Mouse (Mus musculus) intestine, embryonic 16.5 days (tissue): ENCODE data around the gene Gfy. TPM values are rescaled to one million over a fixed set of nuclear protein-coding genes. Genes with fewer than 3 reads are reported as not detected.

Experiments
- ATAC-seq: fragments of 200-750 bp; cut with Nextera tagmentation; 2 replicates; pipeline ENCODE4 v1.8.0; 2017; ENCODE audit warnings: moderate TSS enrichment, moderate library complexity
- H3K27ac ChIP-seq: fragments of 300-500 bp; sonication (generic); 2 replicates; pipeline ENCODE4 v1.5.1; 2014; ENCODE audit warnings: mild to moderate bottlenecking, low read length
- H3K27me3 ChIP-seq: fragments of 300-500 bp; sonication (generic); replicated peaks from 2 replicates; pipeline ENCODE4 v1.6.1; 2014; ENCODE audit warnings: low read length, control low read depth, mixed read lengths; ENCODE audit not compliant: control insufficient read depth, insufficient read depth
- H3K36me3 ChIP-seq: fragments of 300-500 bp; sonication (generic); 2 replicates; pipeline ENCODE4 v1.6.1; 2014; ENCODE audit warnings: low read length, control low read depth; ENCODE audit not compliant: control insufficient read depth, insufficient read depth
- H3K4me1 ChIP-seq: fragments of 300-500 bp; sonication (generic); 2 replicates; pipeline ENCODE4 v1.6.1; 2014; ENCODE audit warnings: low read length, control low read depth, mixed read lengths; ENCODE audit not compliant: control insufficient read depth, insufficient read depth
- H3K4me2 ChIP-seq: fragments of 300-500 bp; sonication (generic); 2 replicates; pipeline ENCODE4 v1.6.1; 2014; ENCODE audit warnings: low read depth, low read length, control low read depth
- H3K4me3 ChIP-seq: fragments of 300-500 bp; sonication (generic); 2 replicates; pipeline ENCODE4 v1.5.1; 2014; ENCODE audit warnings: mild to moderate bottlenecking, low read length
- H3K9ac ChIP-seq: fragments of 300-500 bp; sonication (generic); 2 replicates; pipeline ENCODE4 v1.6.1; 2014; ENCODE audit warnings: low read depth, low read length
- H3K9me3 ChIP-seq: fragments of 300-500 bp; sonication (generic); 2 replicates; pipeline ENCODE4 v1.6.1; 2016; ENCODE audit warnings: low read length, control low read depth; ENCODE audit not compliant: control insufficient read depth
- WGBS: fragments of 180-500 bp; shearing (Covaris S2); extraction: QIAGEN DNeasy Blood & Tissue Kit; methylation state at CpG from one replicate; pipeline ENCODE4 v1.1.7; 2014; 5-methylcytosine and 5-hydroxymethylcytosine counted together
- microRNA-seq: library from miRNA; unstranded; fragments of <30 nt; microRNA quantifications from one replicate; pipeline ENCODE4, GENCODE M21; 2016
- polyA plus RNA-seq: library from polyadenylated mRNA; unstranded; fragments of >200 nt; fragmentation: Nextera tagmentation; extraction: Ambion mirVana; gene quantifications from 2 replicates; pipeline ENCODE4 v1.2.1, GENCODE M21; 2015

The Gfy gene
- polyA plus RNA-seq, 1 experiment from 2014 or later, result not detected

DNA sequence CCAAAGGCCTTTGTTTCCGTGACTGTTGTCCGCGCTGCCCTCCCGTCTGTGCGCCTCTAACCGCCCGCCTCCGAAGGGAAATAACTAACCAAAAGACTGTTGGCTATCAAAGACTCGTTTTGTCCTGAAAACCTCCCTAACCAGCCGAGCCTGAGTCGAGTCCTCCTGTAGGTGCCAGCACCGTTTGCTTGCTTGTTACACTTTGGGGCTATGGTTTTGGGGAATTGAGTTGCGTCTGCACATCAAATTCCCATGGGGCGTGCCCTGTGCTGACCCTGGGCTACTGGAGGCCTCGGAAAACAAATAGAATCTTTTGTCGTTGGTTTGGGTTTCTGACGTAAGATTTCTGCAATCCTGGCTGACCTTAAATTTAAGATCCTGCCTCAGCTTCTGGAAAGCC is 50.1 kb downstream of the Gfy start:
- peaks cover 20% of the 10 kb centered on the region for H3K36me3 ChIP-seq
- peaks cover 3% of the 10 kb centered on the region; the same call in 1 of the 2 replicates for H3K9me3 ChIP-seq
- peaks cover 21% of the 10 kb centered on the region for H3K4me1 ChIP-seq
- peak overlapping the region; percentile 54 for H3K4me3 ChIP-seq
- H3K27ac ChIP-seq, result peak overlapping the region; percentile 92
- H3K4me2 ChIP-seq, result peak overlapping the region; percentile 65
- no peaks in the 10 kb centered on the region for H3K27me3 ChIP-seq
- H3K9ac ChIP-seq, result peak overlapping the region; percentile 81
- no peak for ATAC-seq
- 3% methylated on average over 17 of the region's 17 CpGs for WGBS

DNA sequence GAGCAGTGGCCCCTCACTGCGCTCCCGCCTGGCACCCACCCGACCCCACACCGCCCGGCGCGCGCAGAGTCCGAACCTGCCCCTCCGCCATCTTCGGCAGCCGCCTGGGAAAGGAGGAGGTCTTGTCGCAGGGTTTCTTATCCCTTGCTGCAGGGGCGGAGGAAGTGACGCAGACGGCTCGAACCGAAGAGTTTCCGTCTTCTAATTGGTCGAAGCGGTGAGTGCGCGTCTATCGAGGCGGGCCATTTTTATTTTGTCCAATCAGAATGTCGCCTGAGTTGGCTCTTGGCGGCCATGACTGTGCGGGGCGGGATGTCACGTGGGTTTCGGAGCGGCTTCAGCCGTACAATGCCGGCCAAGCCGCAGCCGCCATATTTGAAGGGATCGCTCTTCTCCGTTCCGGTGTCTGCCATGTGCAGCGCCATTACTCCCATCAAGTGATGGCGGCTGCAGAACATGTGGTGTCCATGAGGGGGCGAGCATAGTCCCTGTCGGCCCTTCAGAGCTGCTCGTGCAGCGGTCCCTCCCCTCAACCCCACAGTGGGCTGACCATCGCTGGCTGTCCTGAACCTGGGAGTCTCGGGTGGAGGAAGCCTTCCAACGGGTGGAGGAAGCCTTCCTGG is 50.6 kb downstream of the Gfy start, which contains the start of gene Rpl13a:
Rpl13a (minus strand) TSS at position 138 of the 623 bp plus-strand sequence.
- Histone ChIP-seq H3K4me1 (peaks cover 21% of the 10 kb centered on the region), H3K36me3 (peaks cover 20% of the 10 kb centered on the region), H3K9me3 (peaks cover 3% of the 10 kb centered on the region; the same call in 1 of the 2 replicates), H3K9ac (peak within 1 kb of the TSS; percentile 97), H3K27me3 (no peaks in the 10 kb centered on the region), H3K27ac (peak within 1 kb of the TSS; percentile 92), H3K4me3 (peak within 1 kb of the TSS; percentile 77), H3K4me2 (peak within 1 kb of the TSS; percentile 73)
- ATAC-seq, result peak; percentile 91
- WGBS, result under 1% methylated on average over 48 of the region's 48 CpGs

DNA sequence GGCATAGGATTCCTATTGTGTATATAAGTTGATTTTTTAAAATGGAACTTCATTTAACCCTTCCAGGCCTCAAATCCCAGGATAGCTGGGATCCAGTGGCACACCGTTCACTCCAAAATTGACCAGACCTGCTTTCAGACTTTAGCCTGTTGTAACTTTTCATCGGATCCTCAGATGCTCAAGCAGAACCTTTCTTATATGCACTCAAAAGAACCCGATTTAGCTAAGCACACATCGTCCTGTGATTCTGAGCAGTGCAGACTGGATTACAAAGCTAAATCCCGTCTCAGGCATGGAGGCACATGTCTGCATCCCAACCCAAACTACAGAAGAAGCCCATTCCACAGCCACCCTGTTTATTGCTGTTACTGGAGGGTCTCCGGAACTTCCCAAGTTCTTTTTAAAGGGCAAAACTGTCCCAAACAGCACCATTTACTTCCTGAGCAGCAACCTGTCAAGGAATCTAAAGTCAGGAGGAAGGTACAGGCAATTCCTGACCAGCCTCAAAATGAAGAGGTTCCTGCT is 51.6 kb downstream of the Gfy start:
- no peak for ATAC-seq
- peak overlapping the region; percentile 77 for H3K4me3 ChIP-seq
- peaks cover 24% of the 10 kb centered on the region for H3K36me3 ChIP-seq
- peak overlapping the region; percentile 97 for H3K9ac ChIP-seq
- H3K27ac ChIP-seq, result peak overlapping the region; percentile 83
- H3K4me2 ChIP-seq, result peak overlapping the region; percentile 73
- peaks cover 26% of the 10 kb centered on the region for H3K4me1 ChIP-seq
- no peaks in the 10 kb centered on the region for H3K27me3 ChIP-seq
- H3K9me3 ChIP-seq, result no peaks in the 10 kb centered on the region
- WGBS, result 2% methylated on average over 6 of the region's 6 CpGs

DNA sequence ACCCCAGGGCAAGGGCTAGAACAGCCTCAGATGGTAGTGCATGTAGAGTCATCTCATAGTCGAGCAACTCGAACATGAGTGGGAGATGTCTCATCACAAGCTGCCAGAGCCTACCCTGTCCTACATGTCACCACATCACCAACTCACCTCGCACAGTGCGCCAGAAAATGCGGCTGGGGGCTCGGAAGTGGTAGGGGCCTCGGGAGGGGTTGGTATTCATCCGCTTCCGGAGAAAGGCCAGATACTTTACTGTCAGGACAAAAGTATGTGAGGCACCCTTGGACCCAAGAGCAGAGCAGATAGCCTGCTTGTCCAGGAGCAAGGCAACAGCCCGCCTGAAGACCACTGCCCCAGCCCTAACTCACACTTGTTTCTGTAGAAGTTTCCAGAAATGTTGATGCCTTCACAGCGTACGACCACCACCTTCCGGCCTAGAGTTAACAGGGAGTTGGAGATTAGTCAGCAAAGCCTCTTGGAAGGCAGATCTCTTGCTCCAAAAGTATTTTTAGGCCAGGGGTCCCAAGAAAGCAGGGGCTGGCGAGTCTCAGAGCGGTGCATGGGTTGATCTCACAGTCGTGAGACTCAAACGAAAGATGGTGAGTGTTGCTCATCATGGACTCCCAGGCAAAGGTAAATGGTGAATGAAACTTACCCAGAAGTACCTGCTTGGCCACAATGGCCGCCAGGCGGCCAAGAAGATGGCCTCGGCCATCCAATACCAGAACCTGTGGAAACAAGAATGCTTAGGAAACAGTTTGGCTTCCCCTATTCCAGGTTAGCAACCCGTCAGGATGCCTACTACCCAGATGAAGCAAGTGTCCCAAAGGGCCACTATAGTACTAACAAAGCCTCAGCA is 52.3 kb downstream of the Gfy start:
- Histone ChIP-seq H3K36me3 (peaks cover 28% of the 10 kb centered on the region), H3K4me3 (peak overlapping the region; percentile 77)

More for the DNA sequence above, 52.3 kb downstream of the Gfy start:
- WGBS, result 36% methylated on average over 21 of the region's 21 CpGs
- H3K4me1 ChIP-seq, result peaks cover 31% of the 10 kb centered on the region
- H3K9me3 ChIP-seq, result no peaks in the 10 kb centered on the region
- H3K4me2 ChIP-seq, result peak overlapping the region; percentile 73
- no peaks in the 10 kb centered on the region for H3K27me3 ChIP-seq
- peak overlapping the region; percentile 97 for H3K9ac ChIP-seq
- peak overlapping the region; percentile 83 for H3K27ac ChIP-seq
- ATAC-seq, result no peak

Small RNA genes within 50 kb of the gene (microRNA-seq; reads per million reads assigned to microRNA genes)
- gene Mir5121, result 14.1 reads per million, percentile 26 among the genes with 10 or more reads in this experiment
- not detected for gene Mir7055

Other genes with a start within 250 kb of the Gfy start
- gene Tsks, start 236.4 kb downstream of the Gfy start, polyA plus RNA-seq, result 0.28 TPM in 1 of 2 replicates, not detected in the other
- gene Cpt1c, start 204.7 kb downstream of the Gfy start, polyA plus RNA-seq, result 14.0 and 14.2 TPM in 2 replicates
- 363 and 439 TPM in 2 replicates for gene Prmt1, start 193.0 kb downstream of the Gfy start, polyA plus RNA-seq
- 96.1 and 115 TPM in 2 replicates for gene Irf3, start 181.9 kb downstream of the Gfy start, polyA plus RNA-seq
- gene Bcl2l12, start 180.9 kb downstream of the Gfy start, polyA plus RNA-seq, result 33.0 and 36.9 TPM in 2 replicates
- gene Scaf1, start 163.2 kb downstream of the Gfy start, polyA plus RNA-seq, result 20.1 and 23.2 TPM in 2 replicates
- gene Rras, start 161.6 kb downstream of the Gfy start, polyA plus RNA-seq, result 61.4 and 62.6 TPM in 2 replicates
- gene Prr12, start 126.7 kb downstream of the Gfy start, polyA plus RNA-seq, result 6.3 and 6.4 TPM in 2 replicates
- gene Nosip, start 117.1 kb downstream of the Gfy start, polyA plus RNA-seq, result 54.0 and 56.0 TPM in 2 replicates
- 38.3 and 40.4 TPM in 2 replicates for gene Prrg2, start 116.9 kb downstream of the Gfy start, polyA plus RNA-seq
- gene Rcn3, start 87.3 kb downstream of the Gfy start, polyA plus RNA-seq, result 237 and 260 TPM in 2 replicates
- gene Fcgrt, start 75.7 kb downstream of the Gfy start, polyA plus RNA-seq, result 334 and 458 TPM in 2 replicates
- 1,613 and 1,701 TPM in 2 replicates for gene Rps11, start 55.1 kb downstream of the Gfy start, polyA plus RNA-seq
- 1,233 and 1,311 TPM in 2 replicates for gene Rpl13a, start 50.8 kb downstream of the Gfy start, polyA plus RNA-seq
- 0.20 TPM in 1 of 2 replicates, not detected in the other for gene Gm45713, start 43.3 kb downstream of the Gfy start, polyA plus RNA-seq
- 2.2 and 2.5 TPM in 2 replicates for gene Flt3l, start 43.1 kb downstream of the Gfy start, polyA plus RNA-seq
- gene Pih1d1, start 25.3 kb downstream of the Gfy start, polyA plus RNA-seq, result 90.9 and 96.5 TPM in 2 replicates
- 106 and 110 TPM in 2 replicates for gene Aldh16a1, start 25.0 kb downstream of the Gfy start, polyA plus RNA-seq
- 0.13 TPM in 1 of 2 replicates, not detected in the other for gene Slc17a7, start 15.6 kb downstream of the Gfy start, polyA plus RNA-seq
- not detected in 2 replicates for gene Pth2, start 1.4 kb upstream of the Gfy start, polyA plus RNA-seq
- 0.44 and 0.62 TPM in 2 replicates for gene Ccdc155, start 25.3 kb upstream of the Gfy start, polyA plus RNA-seq
- gene Dkkl1, start 32.6 kb upstream of the Gfy start, polyA plus RNA-seq, result 0.86 and 1.3 TPM in 2 replicates
- gene Tead2, start 36.2 kb upstream of the Gfy start, polyA plus RNA-seq, result 69.6 and 82.1 TPM in 2 replicates
- 4.2 and 5.0 TPM in 2 replicates for gene Cd37, start 59.5 kb upstream of the Gfy start, polyA plus RNA-seq
- not detected in 2 replicates for gene Slc6a16, start 61.5 kb upstream of the Gfy start, polyA plus RNA-seq
- gene Slc6a21, start 97.9 kb upstream of the Gfy start, polyA plus RNA-seq, result not detected in 2 replicates
- 33.4 and 36.3 TPM in 2 replicates for gene Trpm4, start 154.2 kb upstream of the Gfy start, polyA plus RNA-seq
- gene Hrc, start 155.7 kb upstream of the Gfy start, polyA plus RNA-seq, result 0.86 and 1.4 TPM in 2 replicates
- 10.3 and 12.0 TPM in 2 replicates for gene Ppfia3, start 187.4 kb upstream of the Gfy start, polyA plus RNA-seq
- 1.2 and 2.7 TPM in 2 replicates for gene Lin7b, start 191.0 kb upstream of the Gfy start, polyA plus RNA-seq
- gene Snrnp70, start 216.2 kb upstream of the Gfy start, polyA plus RNA-seq, result 139 and 150 TPM in 2 replicates
- 0.11 TPM in 1 of 2 replicates, not detected in the other for gene Kcna7, start 226.1 kb upstream of the Gfy start, polyA plus RNA-seq
- gene Ntf5, start 234.1 kb upstream of the Gfy start, polyA plus RNA-seq, result 1.4 and 1.8 TPM in 2 replicates
- 0.28 TPM in 1 of 2 replicates, not detected in the other for gene Lhb, start 241.3 kb upstream of the Gfy start, polyA plus RNA-seq